Mouse (Mus musculus): ENCODE results near the gene Lst1. TPM values are rescaled to one million over a fixed set of nuclear protein-coding genes. Genes with fewer than 3 reads are reported as not detected.

Gene Lst1
- total and polyA plus RNA-seq, 3 experiments = 15.2 to 29.0 TPM; not detected in 1

DNA sequence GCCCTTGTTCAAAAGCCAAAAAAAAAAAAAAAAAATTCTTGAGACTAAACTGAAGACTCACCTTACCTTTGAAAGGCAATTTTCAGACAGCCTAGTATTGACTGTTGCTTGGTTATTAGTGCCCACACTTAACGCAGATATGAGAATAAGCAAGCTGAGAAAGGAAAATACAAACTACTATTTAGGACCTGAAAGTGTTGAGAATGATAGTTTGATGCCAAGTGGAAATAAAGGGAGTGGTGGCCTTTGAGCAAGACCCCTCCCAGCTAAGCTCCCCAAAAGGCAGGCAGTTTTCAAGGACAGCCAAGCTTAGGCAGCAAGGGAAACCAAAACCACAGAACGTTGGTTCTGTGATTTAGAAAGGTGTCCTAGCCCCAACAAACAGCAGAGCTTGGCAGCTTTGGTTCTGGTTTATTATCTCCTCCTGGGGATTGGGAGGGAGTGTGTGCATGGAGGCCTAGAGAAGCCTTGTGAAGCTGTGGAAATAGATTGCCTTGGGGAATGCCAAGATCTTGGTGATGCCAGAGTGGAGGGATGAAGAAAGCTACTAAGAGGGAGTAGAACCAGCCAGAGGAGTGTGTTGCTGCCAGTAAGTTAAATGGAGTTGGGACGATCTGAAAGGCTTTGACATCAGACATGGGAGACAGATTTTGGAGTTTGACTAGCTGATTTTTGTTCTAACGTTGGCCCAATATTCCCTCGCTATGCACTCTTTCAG is 40.2 kb downstream of the Lst1 start:
- H3K4me3 ChIP-seq (ENCODE audit: control insufficient read depth in 1 of 2, insufficient read depth in 1 of 2, low read depth in 2 of 2, low read length in 2 of 2) = no peak overlapping the region
- peak; percentile 39 for DNase-seq (ENCODE audit: low read depth, low spot score)
- peaks cover 1% of the 10 kb centered on the region; the same call in 1 of the 2 replicates for H3K79me2 ChIP-seq (ENCODE audit: control insufficient read depth, insufficient read depth, low read length, poor library complexity)
- no peaks in the 10 kb centered on the region for H3K27me3 ChIP-seq (ENCODE audit: control insufficient read depth in 1 of 2, insufficient read depth in 2 of 2, low read length in 2 of 2)
- H3K9ac ChIP-seq (ENCODE audit: control insufficient read depth, low read depth, low read length, poor library complexity, severe bottlenecking) = no peak overlapping the region
- H3K36me3 ChIP-seq (ENCODE audit: control insufficient read depth in 1 of 2, insufficient read depth in 2 of 2, low read length in 2 of 2) = peaks cover 7 to 8% of the 10 kb centered on the region in 2 experiments
- no peak overlapping the region for H3K27ac ChIP-seq (ENCODE audit: control insufficient read depth, low read depth, low read length)
- TF ChIP-seq POLR2AphosphoS2 (IDR thresholded peaks at IDR 0.05; ENCODE audit: low read length) (peak; percentile 86), ZMIZ1 (IDR thresholded peaks at IDR 0.05; ENCODE audit: low read depth, low read length) (peak; percentile 45; the same call in 1 of the 2 replicates), ZNF384 (IDR thresholded peaks at IDR 0.05; ENCODE audit: low read depth, low read length) (no peak), JUND (IDR thresholded peaks at IDR 0.05; ENCODE audit: low read depth, low read length) (no peak), MXI1 (IDR thresholded peaks at IDR 0.05; ENCODE audit: low read depth, low read length) (no peak), POLR2A (IDR thresholded peaks at IDR 0.05; ENCODE audit: control insufficient read depth in 1 of 2, insufficient read depth in 1 of 2, low read depth in 1 of 2, low read length in 2 of 2, poor library complexity in 1 of 2) (peak in 1 of 2 experiments; percentile 65; a peak in 2 of 4 replicates), NELFE (IDR thresholded peaks at IDR 0.05; ENCODE audit: low read depth, low read length) (no peak), ZC3H11A (IDR thresholded peaks at IDR 0.05; ENCODE audit: low read depth, low read length) (no peak)
- no peaks in the 10 kb centered on the region for H3K4me1 ChIP-seq (ENCODE audit: control insufficient read depth in 1 of 2, insufficient read depth in 2 of 2, low read length in 2 of 2)
- no peaks in the 10 kb centered on the region for H3K9me3 ChIP-seq (replicated peaks; ENCODE audit: insufficient read depth, low read length)

DNA sequence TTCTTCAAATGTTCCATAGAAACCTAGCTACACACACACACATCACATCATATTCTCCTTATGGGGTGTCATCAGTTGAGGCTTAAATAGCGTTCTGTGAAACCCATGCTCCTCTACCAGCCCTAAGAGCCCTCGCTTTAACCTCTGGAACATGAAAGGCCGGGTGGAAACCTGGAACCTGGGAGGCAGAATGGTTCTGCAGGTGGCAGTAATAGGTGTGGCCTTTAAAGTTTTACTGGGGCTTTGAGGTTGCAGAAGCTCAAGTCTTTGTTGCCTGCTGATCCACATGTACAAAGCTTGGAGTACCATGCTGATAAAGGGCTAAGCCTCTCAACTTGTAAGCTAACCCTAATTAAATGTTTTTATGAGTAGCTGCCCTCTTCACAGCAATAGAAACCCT is 40.9 kb downstream of the Lst1 start:
- TF ChIP-seq MXI1 (IDR thresholded peaks at IDR 0.05; ENCODE audit: low read depth, low read length) = 0 out of 2 replicates have a peak, but pooled peaks have one; percentile 20
- TF ChIP-seq POLR2AphosphoS5 (IDR thresholded peaks at IDR 0.05; ENCODE audit: borderline replicate concordance, low read depth, low read length) = 0 out of 2 replicates have a peak, but pooled peaks have one; percentile 37
- TF ChIP-seq TCF12 (IDR thresholded peaks at IDR 0.05; ENCODE audit: low read depth, low read length) = no peak
- TF ChIP-seq ZNF384 (IDR thresholded peaks at IDR 0.05; ENCODE audit: low read depth, low read length) = no peak
- TF ChIP-seq ZC3H11A (IDR thresholded peaks at IDR 0.05; ENCODE audit: low read depth, low read length) = no peak
- TF ChIP-seq CHD1 (IDR thresholded peaks at IDR 0.05; ENCODE audit: low read depth, low read length) = no peak
- TF ChIP-seq MYC (IDR thresholded peaks at IDR 0.05; ENCODE audit: low read depth, low read length) = no peak
- no peak for TF ChIP-seq JUND (IDR thresholded peaks at IDR 0.05; ENCODE audit: low read depth, low read length)
- no peak for TF ChIP-seq KAT2A (conservative IDR thresholded peaks at IDR 0.05; ENCODE audit: low read depth, low read length)
- no peak for TF ChIP-seq CTCF (IDR thresholded peaks at IDR 0.05 in 2 of 3, conservative IDR thresholded peaks at IDR 0.05 in 1 of 3; ENCODE audit: control insufficient read depth in 1 of 3, insufficient read depth in 1 of 3, low read depth in 2 of 3, low read length in 3 of 3, poor library complexity in 1 of 3, severe bottlenecking in 1 of 3)
- TF ChIP-seq RCOR1 (IDR thresholded peaks at IDR 0.05; ENCODE audit: low read depth, low read length) = no peak
- no peak for TF ChIP-seq GABPA (IDR thresholded peaks at IDR 0.05; ENCODE audit: low read depth, low read length)
- TF ChIP-seq MAFK (IDR thresholded peaks at IDR 0.05; ENCODE audit: borderline replicate concordance, low read depth, low read length) = no peak
- TF ChIP-seq RAD21 (IDR thresholded peaks at IDR 0.05; ENCODE audit: low read depth, low read length) = no peak
- 0 out of 2 replicates have a peak, but pooled peaks have one; percentile 84 for TF ChIP-seq POLR2AphosphoS2 (IDR thresholded peaks at IDR 0.05; ENCODE audit: low read length)
- TF ChIP-seq USF2 (IDR thresholded peaks at IDR 0.05; ENCODE audit: borderline replicate concordance in 1 of 2, insufficient read depth in 1 of 2, low read depth in 1 of 2, low read length in 2 of 2) = no peak
- peak; percentile 15; the same call in 1 of the 2 replicates for TF ChIP-seq CHD2 (IDR thresholded peaks at IDR 0.05; ENCODE audit: low read length)
- TF ChIP-seq EP300 (IDR thresholded peaks at IDR 0.05; ENCODE audit: low read depth in 1 of 2, low read length in 2 of 2) = no peak
- Histone ChIP-seq H3K4me1 (ENCODE audit: control insufficient read depth in 1 of 2, insufficient read depth in 2 of 2, low read length in 2 of 2) (no peaks in the 10 kb centered on the region), H3K79me2 (ENCODE audit: control insufficient read depth, insufficient read depth, low read length, poor library complexity) (peaks cover 1% of the 10 kb centered on the region; the same call in 1 of the 2 replicates), H3K27ac (ENCODE audit: control insufficient read depth, low read depth, low read length) (no peak overlapping the region), H3K9me3 (replicated peaks; ENCODE audit: insufficient read depth, low read length) (no peaks in the 10 kb centered on the region), H3K36me3 (ENCODE audit: control insufficient read depth in 1 of 2, insufficient read depth in 2 of 2, low read length in 2 of 2) (peaks cover 7 to 10% of the 10 kb centered on the region in 2 experiments), H3K27me3 (ENCODE audit: control insufficient read depth in 1 of 2, insufficient read depth in 2 of 2, low read length in 2 of 2) (no peaks in the 10 kb centered on the region), H3K4me3 (ENCODE audit: control insufficient read depth in 1 of 2, insufficient read depth in 1 of 2, low read depth in 2 of 2, low read length in 2 of 2) (no peak overlapping the region), H3K9ac (ENCODE audit: control insufficient read depth, low read depth, low read length, poor library complexity, severe bottlenecking) (no peak overlapping the region)
- peak; percentile 48 for DNase-seq (ENCODE audit: low read depth, low spot score)

All from MEL (cell line).